31 mouse cellular contexts compared by ENCODE assay signal in genomic region chr4:94173096-94173495, GRCm38 (mm10).
"Had no signal": no experiment of that assay in that cellular context is flagged by ENCODE, and none has a peak within 500 bp of the region (broad histone marks: within the 10 kb centered on the region; RNA-seq: fewer than 3 reads in every experiment).

No protein-coding gene starts in this region.

- H3K4me1 ChIP-seq: limb, embryonic 10.5 days; limb, embryonic 12.5 days; limb, embryonic 13.5 days; limb, embryonic 15.5 days; liver, embryonic 12.5 days; liver, embryonic 13.5 days; liver, embryonic 15.5 days; lung, embryonic 15.5 days; megakaryocyte, embryonic 14.5 days; midbrain, embryonic 10.5 days; midbrain, embryonic 12.5 days; midbrain, embryonic 13.5 days; midbrain, embryonic 15.5 days had no signal

- H3K9ac ChIP-seq: limb, embryonic 12.5 days; limb, embryonic 13.5 days; limb, embryonic 15.5 days; liver, embryonic 12.5 days; liver, embryonic 13.5 days; liver, embryonic 14.5 days; liver, embryonic 15.5 days; liver, postnatal 0 days; lung, embryonic 14.5 days; lung, embryonic 15.5 days; midbrain, embryonic 12.5 days; midbrain, embryonic 13.5 days; midbrain, embryonic 15.5 days had no signal

- H3K4me2 ChIP-seq: limb, embryonic 12.5 days; limb, embryonic 13.5 days; limb, embryonic 15.5 days; liver, embryonic 11.5 days; liver, embryonic 12.5 days; liver, embryonic 13.5 days; liver, embryonic 15.5 days; lung, embryonic 14.5 days; lung, embryonic 15.5 days; midbrain, embryonic 11.5 days; midbrain, embryonic 12.5 days; midbrain, embryonic 13.5 days; midbrain, embryonic 15.5 days had no signal

- ATAC-seq: liver, embryonic 12.5 days; liver, postnatal 0 days; lung, postnatal 0 days; midbrain, embryonic 13.5 days; midbrain, embryonic 15.5 days; midbrain, embryonic 16.5 days had no signal

- DNase-seq: left cerebral cortex, postnatal 4 days; liver; liver, embryonic 13.5 days; liver, postnatal 0 days; lung, adult 18-20 months; lung, adult 2 months; lung, embryonic 14.5 days; lung, postnatal 10 days; lung, postnatal 14 days; lung, postnatal 36 days; lung, postnatal 4 days; midbrain, embryonic 14.5 days had no signal

- H3K27ac ChIP-seq: limb, embryonic 10.5 days; limb, embryonic 12.5 days; limb, embryonic 13.5 days; limb, embryonic 15.5 days; liver, embryonic 12.5 days; liver, embryonic 13.5 days; liver, embryonic 14.5 days; liver, embryonic 15.5 days; lung, embryonic 15.5 days; macrophage; midbrain, embryonic 10.5 days; midbrain, embryonic 12.5 days; midbrain, embryonic 13.5 days; midbrain, embryonic 15.5 days had no signal

- H3K4me3 ChIP-seq: limb, embryonic 10.5 days; limb, embryonic 12.5 days; limb, embryonic 13.5 days; limb, embryonic 15.5 days; liver, embryonic 12.5 days; liver, embryonic 13.5 days; liver, embryonic 15.5 days; lung, embryonic 15.5 days; megakaryocyte, embryonic 14.5 days; midbrain, embryonic 10.5 days; midbrain, embryonic 12.5 days; midbrain, embryonic 13.5 days; midbrain, embryonic 15.5 days; myocyte had no signal

- H3K27me3 ChIP-seq: limb, embryonic 12.5 days; limb, embryonic 13.5 days; limb, embryonic 15.5 days; liver, embryonic 12.5 days; liver, embryonic 13.5 days; liver, embryonic 15.5 days; lung, embryonic 15.5 days; megakaryocyte, embryonic 14.5 days; midbrain, embryonic 12.5 days; midbrain, embryonic 13.5 days; midbrain, embryonic 15.5 days had no signal

- H3K36me3 ChIP-seq: limb, embryonic 10.5 days; limb, embryonic 12.5 days; limb, embryonic 13.5 days; limb, embryonic 15.5 days; liver, embryonic 12.5 days; liver, embryonic 13.5 days; liver, embryonic 15.5 days; lung, embryonic 15.5 days; midbrain, embryonic 10.5 days; midbrain, embryonic 12.5 days; midbrain, embryonic 13.5 days; midbrain, embryonic 15.5 days had no signal

- H3K9me3 ChIP-seq: limb, embryonic 10.5 days; limb, embryonic 12.5 days; limb, embryonic 13.5 days; limb, embryonic 15.5 days; liver, embryonic 12.5 days; liver, embryonic 13.5 days; liver, embryonic 15.5 days; lung, embryonic 15.5 days; midbrain, embryonic 10.5 days; midbrain, embryonic 12.5 days; midbrain, embryonic 13.5 days; midbrain, embryonic 15.5 days had no signal
